Mouse (Mus musculus) mature B cell (primary cell): Measurements from ENCODE around the gene Ptpru.

Experiments used
- in situ Hi-C: fragments of 300-500 bp; cut with MboI; formaldehyde crosslinking; loops from 2 replicates; pipeline ENCODE4 v1.14.3; 2019

The Ptpru gene

GRCm38 (mm10) chr4:131837872-131838524 lies at the start of gene Ptpru:
Gene Ptpru, minus strand, starts transcription at chr4:131838288.
- in situ Hi-C loops, result loop anchor here (10.0 kb wide), 2 partner anchors 693 to 883 kb away; no protein-coding TSS in a partner anchor

- in situ Hi-C loops, result no loop called here
Observed at GRCm38 (mm10) chr4:131885376-131885775, 47.3 kb upstream of the Ptpru start.

- in situ Hi-C loops, result no loop called here
Observed at GRCm38 (mm10) chr4:131883571-131883970, 45.5 kb upstream of the Ptpru start.

- in situ Hi-C loops, result no loop called here
Observed at GRCm38 (mm10) chr4:131881306-131881705, 43.2 kb upstream of the Ptpru start.

- in situ Hi-C loops, result no loop called here
Observed at GRCm38 (mm10) chr4:131879692-131880091, 41.6 kb upstream of the Ptpru start.

GRCm38 (mm10) chr4:131876836-131877235 lies 38.7 kb upstream of the Ptpru start:
- in situ Hi-C loops, result no loop called here

- in situ Hi-C loops, result no loop called here
Observed at GRCm38 (mm10) chr4:131875242-131875641, 37.2 kb upstream of the Ptpru start.

- in situ Hi-C loops, result no loop called here
Observed at GRCm38 (mm10) chr4:131874567-131874966, 36.5 kb upstream of the Ptpru start.

- in situ Hi-C loops, result no loop called here
Observed at GRCm38 (mm10) chr4:131874169-131874536, 36.1 kb upstream of the Ptpru start.

GRCm38 (mm10) chr4:131873293-131874168 lies 35.4 kb upstream of the Ptpru start, which contains the start of gene Srsf4:
Gene Srsf4, plus strand, starts transcription at chr4:131873617.
- in situ Hi-C loops, result no loop called here

- in situ Hi-C loops, result no loop called here
Observed at GRCm38 (mm10) chr4:131872672-131873292, 34.7 kb upstream of the Ptpru start.

- in situ Hi-C loops, result no loop called here
Observed at GRCm38 (mm10) chr4:131861341-131861739, 23.3 kb upstream of the Ptpru start.

- in situ Hi-C loops, result no loop called here
Observed at GRCm38 (mm10) chr4:131860492-131861340, 22.6 kb upstream of the Ptpru start.

GRCm38 (mm10) chr4:131854950-131855349 lies 16.9 kb upstream of the Ptpru start:
- in situ Hi-C loops, result no loop called here

GRCm38 (mm10) chr4:131849986-131850638 lies 12.0 kb upstream of the Ptpru start:
- in situ Hi-C loops, result no loop called here

- in situ Hi-C loops, result no loop called here
Observed at GRCm38 (mm10) chr4:131848082-131848481, 10.0 kb upstream of the Ptpru start.

GRCm38 (mm10) chr4:131845991-131846778 lies 8.1 kb upstream of the Ptpru start:
- in situ Hi-C loops, result no loop called here

GRCm38 (mm10) chr4:131843290-131843743 lies 5.2 kb upstream of the Ptpru start, which contains the start of gene Mecr:
Gene Mecr, plus strand, starts transcription at chr4:131843470.
- in situ Hi-C loops, result no loop called here

- in situ Hi-C loops, result loop anchor here (10.0 kb wide), 2 partner anchors 692 to 882 kb away; no protein-coding TSS in a partner anchor
Observed at GRCm38 (mm10) chr4:131836891-131837491, 1.1 kb downstream of the Ptpru start.
